Mouse (Mus musculus) forebrain, postnatal 0 days (tissue): ENCODE data around the gene Ush2a. TPM values are rescaled to one million over a fixed set of nuclear protein-coding genes. Genes with fewer than 3 reads are reported as not detected.

Experiments used
- ATAC-seq: fragments of 200-750 bp; cut with Nextera tagmentation; 2 replicates; pipeline ENCODE4 v1.8.0; 2017; ENCODE audit warnings: mild to moderate bottlenecking, moderate library complexity
- DNase-seq: peaks from one replicate; pipeline ENCODE4 v3.0.0-alpha.2; 2015
- H3K27ac ChIP-seq: fragments of 300-500 bp; sonication (generic); 2 replicates; pipeline ENCODE4 v1.5.1; 2014; ENCODE audit warnings: low read depth, mild to moderate bottlenecking, antibody characterized with exemption, low read length, moderate library complexity, mixed read lengths
- H3K27me3 ChIP-seq: fragments of 300-500 bp; sonication (generic); 2 replicates; pipeline ENCODE4 v1.6.1; 2014; ENCODE audit warnings: mild to moderate bottlenecking, low read length, mixed read lengths; ENCODE audit not compliant: insufficient read depth
- H3K36me3 ChIP-seq: fragments of 300-500 bp; sonication (generic); 2 replicates; pipeline ENCODE4 v1.6.1; 2014; ENCODE audit warnings: mild to moderate bottlenecking, moderate library complexity; ENCODE audit not compliant: insufficient read depth
- H3K4me1 ChIP-seq: fragments of 300-500 bp; sonication (generic); 2 replicates; pipeline ENCODE4 v1.6.1; 2014; ENCODE audit warnings: antibody characterized with exemption; ENCODE audit not compliant: insufficient read depth
- H3K4me2 ChIP-seq: fragments of 300-500 bp; sonication (generic); 2 replicates; pipeline ENCODE4 v1.6.1; 2014; ENCODE audit warnings: low read depth, mild to moderate bottlenecking, moderate library complexity
- H3K4me3 ChIP-seq: fragments of 300-500 bp; sonication (generic); 2 replicates; pipeline ENCODE4 v1.5.1; 2014; ENCODE audit warnings: low read depth, low read length, mixed read lengths
- H3K9ac ChIP-seq: fragments of 300-500 bp; sonication (generic); 2 replicates; pipeline ENCODE4 v1.6.1; 2014; ENCODE audit warnings: mild to moderate bottlenecking
- H3K9me3 ChIP-seq: fragments of 300-500 bp; sonication (generic); 2 replicates; pipeline ENCODE4 v1.6.1; 2016; ENCODE audit warnings: low read length
- CTCF ChIP-seq: sonication (generic); IDR thresholded peaks from 2 replicates; pipeline ENCODE4 v1.5.1; 2016; ENCODE audit warnings: antibody characterized with exemption, control low read depth, low read depth
- WGBS: fragments of 180-500 bp; shearing (Covaris S2); extraction: QIAGEN DNeasy Blood & Tissue Kit; methylation state at CpG from one replicate; pipeline ENCODE4 v1.1.7; 2014; 5-methylcytosine and 5-hydroxymethylcytosine counted together
- polyA plus RNA-seq: library from polyadenylated mRNA; unstranded; fragments of >200 nt; fragmentation: Nextera tagmentation; extraction: Ambion mirVana; gene quantifications from 2 replicates; pipeline ENCODE4 v1.2.1, GENCODE M21; 2015
- total RNA-seq: library from RNA; depleted of rRNA; stranded (reverse); fragments of >200 nt; gene quantifications from 2 replicates; pipeline ENCODE4 v1.2.3, GENCODE M21; 2014

The Ush2a gene
- total and polyA plus RNA-seq, 2 experiments from 2014 or later = 0.10 TPM

- TF ChIP-seq CTCF = no peak
- Histone ChIP-seq H3K4me3 (no peak overlapping the region), H3K36me3 (no peaks in the 10 kb centered on the region), H3K27ac (no peak overlapping the region), H3K9ac (no peak overlapping the region), H3K4me1 (no peaks in the 10 kb centered on the region), H3K4me2 (no peak overlapping the region), H3K9me3 (no peaks in the 10 kb centered on the region), H3K27me3 (no peaks in the 10 kb centered on the region)
- DNase-seq (no peak), ATAC-seq (no peak)
- WGBS = 85% methylated on average over 2 of the region's 2 CpGs
These were observed 158.7 kb downstream of the Ush2a start for GRCm38 (mm10) chr1:188420543-188420942.

GRCm38 (mm10) chr1:188428172-188428571, 166.3 kb downstream of the Ush2a start:
- Histone ChIP-seq H3K4me3 (no peak overlapping the region), H3K9me3 (no peaks in the 10 kb centered on the region), H3K27me3 (no peaks in the 10 kb centered on the region), H3K36me3 (no peaks in the 10 kb centered on the region), H3K4me1 (no peaks in the 10 kb centered on the region), H3K9ac (no peak overlapping the region), H3K27ac (no peak overlapping the region), H3K4me2 (no peak overlapping the region)
- TF ChIP-seq CTCF = no peak
- DNase-seq (no peak), ATAC-seq (no peak)
- WGBS = 84% methylated on average over 6 of the region's 6 CpGs

- H3K4me3 ChIP-seq = no peak overlapping the region
- no peak overlapping the region for H3K9ac ChIP-seq
- no peaks in the 10 kb centered on the region for H3K36me3 ChIP-seq
- no peaks in the 10 kb centered on the region for H3K4me1 ChIP-seq
- ATAC-seq (no peak), DNase-seq (peak; percentile 7)
- H3K9me3 ChIP-seq = no peaks in the 10 kb centered on the region
- no peak overlapping the region for H3K4me2 ChIP-seq
- no peak overlapping the region for H3K27ac ChIP-seq
- TF ChIP-seq CTCF = no peak
- 45% methylated on average over 3 of the region's 3 CpGs for WGBS
- no peaks in the 10 kb centered on the region for H3K27me3 ChIP-seq
These were observed 168.9 kb downstream of the Ush2a start for GRCm38 (mm10) chr1:188430689-188431088.

- no peaks in the 10 kb centered on the region for H3K9me3 ChIP-seq
- peak; percentile 36 for TF ChIP-seq CTCF
- ATAC-seq (no peak), DNase-seq (no peak)
- no peaks in the 10 kb centered on the region for H3K36me3 ChIP-seq
- no peak overlapping the region for H3K4me3 ChIP-seq
- H3K27me3 ChIP-seq = no peaks in the 10 kb centered on the region
- H3K4me2 ChIP-seq = no peak overlapping the region
- no peaks in the 10 kb centered on the region for H3K4me1 ChIP-seq
- H3K9ac ChIP-seq = no peak overlapping the region
- H3K27ac ChIP-seq = no peak overlapping the region
- 81% methylated on average over 5 of the region's 5 CpGs for WGBS
These were observed 186.1 kb downstream of the Ush2a start for GRCm38 (mm10) chr1:188447964-188448363.

GRCm38 (mm10) chr1:188456466-188457175, 194.8 kb downstream of the Ush2a start:
- no peak for ATAC-seq

GRCm38 (mm10) chr1:188457221-188458008, 195.6 kb downstream of the Ush2a start:
- H3K9me3 ChIP-seq = no peaks in the 10 kb centered on the region
- 23% methylated on average over 13 of the region's 13 CpGs for WGBS
- no peaks in the 10 kb centered on the region for H3K36me3 ChIP-seq
- H3K27me3 ChIP-seq = no peaks in the 10 kb centered on the region; the same call in 1 of the 2 replicates
- H3K9ac ChIP-seq = no peak overlapping the region
- no peak overlapping the region for H3K4me3 ChIP-seq
- H3K4me1 ChIP-seq = 0 out of 2 replicates have a peak, but pooled peaks cover 7% of the 10 kb centered on the region
- DNase-seq (peak; percentile 41), ATAC-seq (no peak)
- no peak overlapping the region; the same call in 1 of the 2 replicates for H3K4me2 ChIP-seq
- TF ChIP-seq CTCF = no peak
- H3K27ac ChIP-seq = no peak overlapping the region

More at GRCm38 (mm10) chr1:188456466-188457175, 194.8 kb downstream of the Ush2a start:
- Histone ChIP-seq H3K4me1 (0 out of 2 replicates have a peak, but pooled peaks cover 7% of the 10 kb centered on the region), H3K27ac (no peak overlapping the region), H3K27me3 (no peaks in the 10 kb centered on the region; the same call in 1 of the 2 replicates), H3K4me3 (no peak overlapping the region), H3K36me3 (no peaks in the 10 kb centered on the region), H3K4me2 (peak overlapping the region; percentile 2; the same call in 1 of the 2 replicates), H3K9ac (no peak overlapping the region), H3K9me3 (no peaks in the 10 kb centered on the region)
- 12% methylated on average over 13 of the region's 13 CpGs for WGBS
- DNase-seq = peak; percentile 9
- no peak for TF ChIP-seq CTCF

GRCm38 (mm10) chr1:188461203-188461602, 199.4 kb downstream of the Ush2a start:
- ATAC-seq = no peak
- Histone ChIP-seq H3K36me3 (no peaks in the 10 kb centered on the region), H3K4me3 (no peak overlapping the region), H3K4me2 (no peak overlapping the region), H3K9me3 (no peaks in the 10 kb centered on the region), H3K9ac (no peak overlapping the region), H3K27me3 (no peaks in the 10 kb centered on the region), H3K27ac (no peak overlapping the region), H3K4me1 (0 out of 2 replicates have a peak, but pooled peaks cover 7% of the 10 kb centered on the region)
- DNase-seq = no peak
- WGBS = 78% methylated on average over 2 of the region's 2 CpGs
- TF ChIP-seq CTCF = no peak
